Mouse (Mus musculus) erythroblast, embryonic 14.5 days (primary cell): Measurements from ENCODE around the gene Lyl1.

Source experiments
- GATA1 ChIP-seq: IDR thresholded peaks from 2 replicates; pipeline ENCODE4 v1.6.1; 2012; ENCODE audit warnings: low read length, inconsistent platforms, mixed read lengths
- TAL1 ChIP-seq: IDR thresholded peaks from 3 replicates; pipeline ENCODE4 v1.6.1; 2012; ENCODE audit warnings: low read length, inconsistent platforms, mixed read lengths

- no peak for TF ChIP-seq GATA1
- no peak for TF ChIP-seq TAL1
Observed at GRCm38 (mm10) chr8:84718476-84718875, 17.2 kb downstream of the Lyl1 start.
